Mouse (Mus musculus): Measurements from ENCODE around the gene Tmed1.
A peak's percentile ranks its signal among the peaks of the same experiment; 100 is the strongest.
"Not testable (repeated sequence)": the region's sequence is repeated elsewhere in the genome, so short reads cannot be mapped to it uniquely, and the experiment has no call there.

The Tmed1 gene

DNA sequence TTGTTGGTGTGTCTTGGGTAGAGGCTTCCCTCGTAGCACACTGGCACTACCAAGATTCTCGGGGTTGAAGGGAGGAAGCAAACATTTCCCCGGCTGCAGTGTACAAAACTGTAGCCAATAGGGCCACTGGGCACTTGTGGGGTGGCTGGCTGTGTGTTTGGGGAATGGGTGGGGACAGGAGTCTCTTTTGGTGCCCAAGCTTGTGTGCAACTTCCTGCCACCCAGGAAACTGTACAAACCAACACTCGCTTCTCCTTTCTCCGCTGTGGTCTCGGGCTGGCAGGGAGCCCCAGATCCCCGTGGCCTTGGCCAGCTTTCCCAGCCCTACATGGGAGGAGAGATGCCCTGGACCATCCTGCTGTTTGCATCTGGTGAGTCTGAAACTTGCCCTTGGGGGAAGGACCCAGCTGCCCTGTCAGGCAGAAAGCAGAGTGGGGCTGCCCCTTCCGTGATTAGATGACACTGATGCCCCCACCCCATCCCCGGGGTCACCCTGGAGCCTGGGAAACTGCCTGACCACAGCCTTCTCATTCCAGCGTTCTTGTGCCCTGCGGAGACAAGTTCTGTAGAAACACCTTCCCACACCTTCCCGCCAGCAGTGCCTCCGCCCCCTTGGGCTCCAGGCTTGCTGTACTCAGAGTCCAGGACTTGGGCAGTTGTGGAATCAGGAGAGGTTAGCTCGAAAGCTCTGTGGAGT, 16.0 kb upstream of the Tmed1 start, which contains the start of gene AB124611:
Gene AB124611, plus strand, starts transcription at position 240 of the 697 bp plus-strand sequence.
- no peak for DNase-seq (ENCODE audit: low spot score)

DNA sequence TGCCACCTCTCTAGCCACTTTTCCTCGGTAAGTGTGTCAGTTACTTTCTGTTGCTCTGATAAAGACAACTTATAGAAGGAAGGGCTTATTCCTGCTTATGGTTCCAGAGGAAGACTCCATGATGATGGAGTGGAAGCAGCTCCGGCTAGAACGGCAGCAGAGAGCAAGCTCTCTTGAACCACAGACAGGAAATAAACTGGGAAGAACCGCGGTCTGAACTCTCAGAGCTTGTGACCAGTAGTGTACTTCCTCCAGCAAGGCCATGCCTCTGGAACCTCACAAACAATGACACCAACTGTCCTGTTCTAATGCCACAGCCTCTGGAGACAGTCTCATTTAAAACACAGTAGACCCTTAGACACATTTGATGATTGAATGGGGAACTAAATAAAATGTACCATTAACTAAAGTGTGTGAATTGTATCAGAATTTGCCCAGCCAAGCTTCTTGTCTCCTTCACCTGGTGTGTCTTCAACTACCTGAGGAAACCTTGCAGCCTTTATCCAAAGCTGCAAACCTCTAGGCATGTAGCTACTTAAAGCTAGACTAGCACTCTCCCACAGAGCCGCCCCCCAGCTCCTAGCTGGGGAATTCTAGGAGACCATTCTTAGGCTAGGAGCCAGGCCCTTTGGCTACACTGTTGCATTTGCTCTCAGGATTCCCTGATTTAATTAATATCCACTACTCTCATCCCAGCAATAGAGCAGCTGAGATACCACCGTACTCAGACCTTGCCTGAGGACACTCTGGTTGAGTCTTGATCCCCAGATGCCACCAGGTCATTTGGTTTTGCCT, 15.3 kb upstream of the Tmed1 start:
- no peak for DNase-seq (ENCODE audit: low spot score)

DNA sequence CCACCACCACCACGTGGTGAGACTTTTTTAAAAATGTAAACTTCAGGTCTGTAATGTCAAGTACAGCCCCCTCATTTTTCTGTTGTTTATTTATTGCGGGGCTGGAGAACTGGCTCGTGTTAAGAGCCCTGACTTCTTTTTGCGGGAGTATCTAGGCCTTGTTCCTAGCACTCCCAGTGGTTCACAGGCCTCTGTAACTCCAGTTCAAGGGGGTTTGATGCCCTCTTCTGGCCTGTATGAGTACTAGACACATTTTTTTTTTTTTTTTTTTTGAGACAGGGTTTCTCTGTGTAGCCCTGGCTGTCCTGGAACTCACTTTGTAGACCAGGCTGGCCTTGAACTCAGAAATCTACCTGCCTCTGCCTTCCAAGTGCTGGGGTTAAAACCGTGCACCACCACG, 8.6 kb upstream of the Tmed1 start:
- DNase-seq (ENCODE audit: low spot score), result not testable (repeated sequence)

DNA sequence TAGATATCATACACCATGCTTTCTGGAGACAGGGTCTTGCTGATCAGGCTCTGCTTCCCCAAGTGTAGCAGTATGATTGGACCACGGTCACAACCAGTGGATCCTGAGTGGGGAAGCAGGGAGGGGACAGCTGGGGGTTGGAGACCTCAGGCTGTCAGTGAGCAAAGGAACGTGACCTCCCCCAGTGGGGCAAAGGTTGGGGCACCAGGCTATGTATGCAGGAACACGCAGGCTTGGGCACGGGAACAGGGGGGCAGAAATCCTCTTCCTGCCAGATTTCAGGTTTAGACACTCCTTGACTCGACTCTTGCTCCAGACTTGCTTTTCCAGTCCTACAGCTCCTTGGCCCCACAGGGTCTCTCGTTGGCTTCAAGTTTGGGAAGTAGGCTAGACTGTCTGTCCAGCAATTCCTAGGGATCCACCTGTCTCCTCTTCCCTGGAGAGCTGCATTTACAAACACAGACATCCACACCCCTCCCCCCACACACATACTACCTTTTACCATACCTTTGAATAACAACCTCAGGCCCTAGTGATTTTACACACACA, 8.0 kb upstream of the Tmed1 start:
- DNase-seq (ENCODE audit: low spot score), result no peak

DNA sequence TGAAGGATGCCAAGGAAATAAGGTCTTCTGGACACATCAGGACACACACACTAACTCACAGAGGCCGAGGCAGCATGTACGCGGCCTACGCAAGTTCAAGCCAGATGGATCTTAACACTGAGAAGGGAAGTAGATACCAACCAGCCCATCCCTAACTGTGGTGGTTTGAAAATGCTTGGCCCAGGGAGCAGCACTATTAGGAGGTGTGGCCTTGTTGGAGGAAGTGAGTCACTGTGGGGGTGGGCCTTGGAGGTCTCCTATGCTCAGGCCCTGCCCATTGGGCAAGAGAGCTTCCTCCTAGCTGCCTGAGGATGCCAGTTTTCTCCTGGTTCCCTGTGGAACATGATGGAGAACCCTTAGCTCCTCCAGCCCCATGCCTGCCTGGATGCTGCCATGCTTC, 3.4 kb upstream of the Tmed1 start:
- no peak for DNase-seq (ENCODE audit: low spot score)

DNA sequence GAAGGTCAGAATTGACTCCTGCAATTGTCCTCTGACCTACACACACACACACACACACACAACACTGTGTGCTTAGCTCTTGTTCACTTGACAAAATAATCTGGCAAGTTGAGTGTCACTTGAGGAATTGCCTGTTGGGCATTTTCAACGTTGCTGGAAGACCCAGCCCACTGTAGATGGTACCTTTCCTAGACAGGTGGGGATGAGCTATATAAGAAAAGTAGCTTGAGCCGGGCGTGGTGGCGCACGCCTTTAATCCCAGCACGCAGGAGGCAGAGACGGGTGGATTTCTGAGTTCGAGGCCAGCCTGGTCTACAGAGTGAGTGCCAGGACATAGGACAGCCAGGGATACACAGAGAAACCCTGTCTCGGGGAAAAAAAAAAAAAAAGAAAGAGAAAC, 1.0 kb upstream of the Tmed1 start:
- no peak for DNase-seq (ENCODE audit: low spot score)

DNA sequence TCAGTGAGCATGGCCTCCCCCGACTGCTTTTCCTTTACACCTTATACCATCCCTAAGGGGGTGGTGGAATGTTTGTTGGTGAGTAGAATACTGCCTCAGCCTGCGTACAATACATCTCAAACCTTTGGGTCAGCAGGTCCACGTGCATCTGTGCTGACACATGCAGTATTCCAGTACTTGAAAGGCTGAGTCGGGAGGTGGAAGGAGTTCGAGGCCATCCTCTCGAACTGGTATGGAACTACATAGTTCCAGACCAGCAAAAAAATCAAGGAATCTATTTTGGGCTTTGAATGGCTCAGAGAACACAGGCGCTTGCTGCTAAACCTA, 600 bp upstream of the Tmed1 start:
- DNase-seq (ENCODE audit: low spot score), result no peak

DNA sequence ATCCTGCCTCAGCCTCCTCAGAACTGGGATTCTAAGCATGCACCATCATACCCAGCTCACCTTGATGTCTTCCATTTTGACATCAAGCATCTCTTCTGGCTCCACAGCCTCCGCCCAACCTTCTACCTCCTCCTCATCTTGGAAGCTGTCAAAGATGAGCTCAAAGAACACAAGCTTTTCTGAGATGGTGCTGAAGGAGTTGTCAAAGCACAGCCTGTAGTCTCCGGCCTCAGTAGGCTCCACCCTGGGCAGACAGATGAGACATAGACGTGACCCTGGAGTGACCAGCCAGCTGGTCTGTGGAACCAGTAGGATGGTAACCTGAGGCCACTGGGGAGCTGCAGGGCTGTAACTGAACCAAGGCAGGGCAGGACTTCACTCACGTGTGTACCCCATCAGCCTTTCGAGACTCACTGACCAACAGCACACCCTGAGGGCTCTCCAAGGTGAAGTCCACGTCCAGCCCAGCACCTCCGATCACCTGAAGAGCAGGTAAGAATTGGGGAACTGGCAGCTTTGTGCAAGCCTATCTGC, 1.1 kb downstream of the Tmed1 start:
- DNase-seq (ENCODE audit: low spot score), result no peak

DNA sequence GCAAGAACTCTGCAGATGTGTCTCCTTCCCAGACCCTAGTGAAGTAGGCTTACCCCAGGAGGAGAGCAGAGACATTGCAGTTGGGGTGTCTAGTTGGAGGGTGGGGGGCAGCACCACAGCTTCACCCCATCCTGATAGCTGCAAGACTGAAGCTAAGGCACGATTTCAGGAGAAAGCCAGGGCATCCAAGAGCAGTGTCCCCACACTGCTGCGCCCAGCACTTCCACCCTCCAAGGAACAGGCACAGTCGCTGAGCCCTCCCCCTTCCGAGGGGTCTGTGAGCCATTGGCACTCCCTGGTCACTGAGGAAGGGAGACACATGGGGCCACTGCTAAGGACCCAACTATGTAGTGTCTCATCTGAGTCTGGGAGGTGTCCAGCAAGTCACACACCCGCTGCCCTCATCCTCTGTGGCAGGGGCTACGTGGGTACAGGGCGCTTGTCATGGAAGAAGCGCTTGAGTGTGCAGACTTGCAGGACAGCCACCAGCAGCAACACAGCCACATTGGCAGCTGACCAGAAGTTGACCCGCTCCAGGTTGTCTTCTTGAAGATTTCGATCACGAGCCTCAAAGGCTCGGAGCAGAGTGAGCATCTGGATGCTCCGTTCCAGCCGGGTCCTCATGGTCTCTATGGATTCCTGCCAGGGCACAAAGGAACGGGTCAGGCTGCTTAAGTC, 2.2 kb downstream of the Tmed1 start:
- DNase-seq (ENCODE audit: low spot score), result no peak

DNA sequence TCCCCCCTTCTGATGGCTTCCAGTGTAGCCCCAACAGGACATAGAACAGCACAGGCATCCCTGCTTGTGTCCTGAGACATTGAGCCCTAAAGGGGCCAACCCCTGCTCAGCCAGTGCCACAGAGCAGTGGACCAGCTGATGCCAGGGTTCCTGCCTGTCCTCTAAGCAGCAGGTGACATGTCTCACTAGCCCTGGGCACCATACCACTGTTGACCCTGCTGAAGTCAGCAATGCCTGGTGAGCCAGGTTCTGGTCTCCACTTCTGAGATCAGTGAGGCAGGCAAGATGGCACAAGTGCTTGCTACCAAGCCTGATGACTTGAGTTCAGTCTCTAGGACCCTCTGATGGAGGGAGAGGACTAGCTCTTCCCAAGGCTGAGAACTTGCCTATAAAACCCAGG, 4.3 kb downstream of the Tmed1 start:
- no peak for DNase-seq (ENCODE audit: low spot score)

DNA sequence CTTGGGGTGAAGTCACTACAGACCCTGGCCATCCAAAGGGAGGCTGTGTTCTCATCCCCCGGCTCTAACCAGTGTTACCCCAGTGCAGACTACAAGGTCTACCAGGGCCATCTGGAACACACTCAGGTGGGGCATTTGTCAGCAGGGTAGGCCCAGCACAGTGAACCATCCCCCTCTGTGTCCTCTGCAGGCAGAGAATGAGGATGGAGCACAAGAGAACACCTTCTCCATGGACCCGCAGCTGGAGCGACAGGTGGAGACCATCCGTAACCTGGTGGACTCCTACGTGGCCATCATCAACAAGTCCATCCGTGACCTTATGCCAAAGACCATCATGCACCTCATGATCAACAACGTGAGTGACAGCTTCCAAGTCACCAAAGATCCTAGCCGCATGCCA, 6.7 kb downstream of the Tmed1 start:
- no peak for DNase-seq (ENCODE audit: low spot score)

DNA sequence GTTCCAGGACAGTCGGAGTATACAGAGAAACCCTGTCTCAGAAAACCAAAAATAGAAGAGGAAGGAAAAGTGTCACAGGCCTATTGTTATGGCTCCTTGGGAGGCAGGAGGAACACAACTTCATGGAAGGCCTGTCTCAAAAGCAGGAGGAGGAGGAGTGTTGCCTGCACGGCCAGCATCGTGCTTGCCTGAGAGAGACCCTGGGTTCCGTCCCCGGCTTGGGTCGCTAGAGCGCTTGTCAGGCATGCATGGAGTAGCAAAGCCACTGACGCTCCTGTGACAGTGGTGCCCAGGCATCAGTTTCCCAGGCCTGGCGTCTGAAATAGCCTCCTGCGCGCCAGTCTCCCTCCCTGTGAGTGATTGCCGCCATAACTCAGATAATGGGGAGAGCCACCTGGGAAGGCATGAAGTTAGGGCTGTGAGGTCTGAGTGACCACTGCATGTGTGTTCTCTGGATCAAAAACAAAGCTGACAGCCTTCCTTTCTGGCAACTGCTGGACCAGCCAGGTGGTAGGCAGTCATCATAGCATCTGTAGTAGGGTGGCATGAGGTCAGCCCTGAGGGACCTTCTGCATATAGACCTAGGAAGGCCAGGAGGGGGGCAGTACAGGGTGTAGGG, 11.7 kb downstream of the Tmed1 start:
- DNase-seq (ENCODE audit: low spot score), result no peak

DNA sequence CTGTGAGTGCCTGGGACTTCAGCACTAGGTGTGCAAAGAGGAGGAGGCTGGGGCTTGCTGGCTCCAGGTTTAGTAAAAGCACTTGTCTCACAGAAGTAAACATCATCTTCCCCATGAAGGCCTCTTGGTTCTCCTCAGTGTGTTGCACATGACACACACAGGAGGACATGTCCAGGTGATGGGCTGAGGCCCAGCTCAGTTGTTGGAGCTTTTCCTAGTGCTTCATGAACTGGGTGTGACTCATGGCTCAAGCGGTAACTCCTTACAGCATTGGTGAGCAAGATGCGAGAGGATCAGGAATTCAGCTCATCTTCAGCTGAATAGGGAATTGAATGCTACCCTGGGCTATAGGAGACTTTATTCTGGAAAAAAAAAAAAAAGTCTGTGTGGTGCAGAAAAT, 12.4 kb downstream of the Tmed1 start:
- DNase-seq (ENCODE audit: low spot score), result no peak

DNA sequence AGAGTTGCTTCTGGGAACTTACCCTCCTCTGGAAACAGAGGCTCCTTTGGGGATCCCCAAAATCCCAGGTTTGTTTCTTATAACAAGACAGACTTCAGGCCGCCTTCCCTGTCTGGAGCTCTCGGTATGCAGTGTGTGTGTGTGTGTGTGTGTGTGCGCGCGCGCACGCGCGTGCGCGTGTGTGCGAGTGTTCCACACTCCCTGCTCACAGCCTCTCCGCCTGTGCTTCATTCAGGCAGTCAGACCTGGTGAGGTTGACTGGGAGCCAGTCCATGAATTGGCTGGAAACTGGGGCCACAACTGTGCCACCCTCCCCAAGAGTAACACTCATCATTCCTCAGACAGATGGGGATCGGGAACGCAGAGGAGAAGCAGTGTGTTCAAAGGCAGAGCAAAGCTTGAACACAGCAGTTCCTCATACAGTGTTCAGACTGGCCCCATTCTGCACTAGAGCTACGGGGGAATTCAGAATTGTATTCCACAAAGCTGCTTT, 13.0 kb downstream of the Tmed1 start:
- no peak for DNase-seq (ENCODE audit: low spot score)

DNA sequence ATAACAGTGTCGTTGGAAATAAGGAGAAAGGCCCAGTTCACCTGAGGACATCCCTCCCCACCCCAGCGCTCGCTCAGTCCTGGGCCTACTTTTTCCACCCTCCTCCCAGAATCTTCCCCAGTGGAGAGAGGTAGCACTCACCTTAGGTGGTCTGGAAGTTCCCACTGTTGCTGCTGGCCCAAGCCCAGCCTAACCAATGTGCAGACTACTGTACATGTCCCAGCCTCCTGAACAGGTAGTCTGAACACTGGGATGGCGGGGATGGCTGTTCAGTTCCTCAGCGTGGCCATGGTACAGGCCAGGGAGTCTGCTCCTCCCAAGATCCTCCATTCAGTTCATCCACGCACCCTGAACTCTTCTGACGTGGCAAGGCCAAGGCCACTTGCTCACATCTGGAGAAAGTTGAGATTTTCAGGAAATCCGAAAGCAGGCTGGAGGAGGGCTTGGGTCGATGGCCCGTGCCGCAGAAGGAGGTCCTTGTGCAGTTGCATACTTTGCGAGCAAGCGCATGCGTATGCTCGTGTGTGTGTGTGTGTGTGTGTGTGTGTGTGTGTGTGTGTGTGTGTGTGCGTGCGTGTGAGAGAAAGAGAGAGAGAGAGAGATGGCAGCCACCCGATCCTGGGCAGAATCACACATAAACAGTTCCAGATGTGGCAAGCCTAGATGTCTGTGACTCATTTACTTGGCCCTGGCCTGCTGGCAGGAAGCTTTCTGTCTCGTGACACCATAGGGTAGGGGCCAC, 13.6 kb downstream of the Tmed1 start:
- DNase-seq (ENCODE audit: low spot score), result peak; percentile 85

DNA sequence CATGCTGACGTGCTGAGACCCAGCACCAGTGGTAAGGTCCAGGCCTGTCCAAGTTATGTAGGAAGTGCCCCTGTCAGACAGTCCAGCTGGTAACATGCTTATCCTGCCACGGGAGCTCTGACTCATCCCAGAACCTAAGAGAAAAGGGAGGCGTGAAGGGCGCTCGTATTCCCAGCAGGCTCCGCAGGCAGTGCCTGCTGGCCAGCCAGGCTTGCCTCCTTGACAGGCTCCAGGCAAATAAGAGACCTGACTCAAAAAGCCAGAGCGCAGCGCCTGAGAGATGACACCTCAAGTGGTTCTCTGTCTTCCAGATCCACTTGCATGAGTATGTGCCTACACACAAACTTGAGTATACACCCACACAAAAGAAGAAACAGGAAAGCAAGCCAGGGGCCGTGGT, 15.3 kb downstream of the Tmed1 start:
- DNase-seq (ENCODE audit: low spot score), result no peak

DNA sequence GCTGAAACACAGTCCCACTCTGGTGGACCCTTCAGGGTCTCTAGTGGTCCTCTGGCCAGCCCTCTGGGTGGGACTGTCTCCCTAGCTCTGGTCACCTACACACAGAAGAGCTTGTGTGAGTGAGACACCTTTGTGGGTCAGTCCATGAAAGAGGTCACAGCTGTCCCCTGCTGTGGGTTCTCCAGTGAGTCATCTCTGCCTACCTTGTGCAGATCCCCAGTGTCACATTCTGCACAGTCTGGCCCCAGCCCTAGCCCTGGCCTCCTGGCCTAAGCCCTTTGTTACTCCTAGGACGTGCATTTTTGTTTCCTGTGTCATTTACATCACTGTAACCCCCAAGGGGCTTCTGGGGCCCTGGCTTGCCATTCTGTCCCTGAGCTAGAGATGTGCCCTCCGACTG, 16.1 kb downstream of the Tmed1 start:
- DNase-seq (ENCODE audit: low spot score), result no peak

DNA sequence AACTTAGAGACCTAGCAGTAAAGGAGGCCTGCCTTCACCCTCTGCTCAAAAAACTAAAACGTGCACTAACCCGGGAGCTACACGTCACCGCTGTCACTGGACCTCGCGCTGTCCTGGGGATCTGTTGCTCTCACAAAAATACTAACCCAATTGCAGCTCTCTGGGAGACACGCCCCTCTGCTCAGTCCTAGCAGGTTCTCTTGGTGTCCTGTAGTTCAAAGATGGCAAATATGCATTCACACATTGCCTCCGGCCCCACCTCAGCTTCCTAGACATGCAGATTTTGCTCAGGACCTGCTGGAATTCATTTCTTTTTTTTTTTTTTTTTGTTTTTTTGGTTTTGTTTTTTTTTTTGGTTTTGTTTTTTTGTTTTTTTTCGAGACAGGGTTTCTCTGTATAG, 19.4 kb downstream of the Tmed1 start:
- no peak for DNase-seq (ENCODE audit: low spot score)

DNA sequence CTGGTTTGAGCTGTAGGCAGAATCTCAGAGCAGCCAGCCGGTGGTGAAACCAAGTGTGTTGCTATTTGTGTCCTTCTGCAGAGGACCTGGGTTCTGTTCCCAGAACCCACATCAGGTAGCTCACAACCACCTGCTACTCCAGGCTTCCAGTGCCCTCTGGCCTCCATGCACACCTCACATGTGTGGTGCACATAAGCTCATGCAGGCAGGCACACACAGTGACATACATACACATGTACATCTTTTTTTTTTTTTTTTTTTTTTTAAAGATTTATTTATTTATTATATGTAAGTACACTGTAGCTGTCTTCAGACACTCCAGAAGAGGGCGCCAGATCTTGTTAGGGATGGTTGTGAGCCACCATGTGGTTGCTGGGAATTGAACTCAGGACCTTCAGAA, 21.8 kb downstream of the Tmed1 start:
- DNase-seq (ENCODE audit: low spot score), result not testable (repeated sequence)

DNA sequence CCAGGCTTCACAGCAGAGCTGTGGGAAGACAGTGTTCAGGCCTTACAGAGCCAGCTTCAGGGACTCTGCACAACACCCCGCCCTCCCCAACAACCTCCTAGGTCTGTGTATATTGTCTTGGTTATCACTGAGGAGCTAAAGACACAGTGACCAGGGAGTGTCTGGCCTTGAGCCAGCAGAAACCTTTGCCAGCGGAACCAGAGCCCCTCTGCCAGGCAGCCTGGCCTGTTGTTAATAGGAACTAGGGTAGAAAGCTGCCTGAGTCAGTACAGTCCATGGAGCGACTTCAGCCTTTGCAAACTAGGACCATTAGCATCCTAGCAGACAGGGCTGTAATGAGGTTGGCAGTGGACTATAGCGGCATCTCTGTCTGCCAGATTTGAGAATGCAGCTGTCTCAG, 26.0 kb downstream of the Tmed1 start:
- no peak for DNase-seq (ENCODE audit: low spot score)

DNA sequence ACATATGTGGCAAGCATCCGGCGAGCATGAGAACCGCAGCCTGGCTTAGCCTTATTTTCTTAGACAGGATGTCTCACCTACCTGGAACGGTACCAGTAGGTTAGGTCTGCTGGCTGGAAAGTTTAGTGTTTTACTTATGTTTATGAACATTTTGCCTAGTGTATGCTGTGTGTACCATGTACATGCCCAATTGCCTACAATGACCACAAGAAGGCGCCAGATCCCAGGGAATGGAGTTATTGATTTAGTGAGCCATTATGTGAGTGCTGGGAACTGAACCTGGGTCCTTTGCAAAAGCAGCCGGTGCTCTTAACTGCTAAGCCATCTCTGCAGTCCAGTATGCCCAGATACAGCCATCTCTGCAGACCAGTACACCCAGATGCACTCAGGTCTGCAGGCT, 32.3 kb downstream of the Tmed1 start:
- no peak for DNase-seq (ENCODE audit: low spot score)
